Mouse (Mus musculus) hindbrain, embryonic 11.5 days (tissue): ENCODE results near the gene Ahrr. TPM values are rescaled to one million over a fixed set of nuclear protein-coding genes. Genes with fewer than 3 reads are reported as not detected.
A peak's percentile ranks its signal among the peaks of the same experiment; 100 is the strongest.

Experiments
- ATAC-seq: fragments of 200-750 bp; cut with Nextera tagmentation; 2 replicates; pipeline ENCODE4 v1.8.0; 2017; ENCODE audit warnings: mild to moderate bottlenecking, moderate TSS enrichment, moderate library complexity; ENCODE audit not compliant: low FRiP score
- DNase-seq: peaks from one replicate; pipeline ENCODE4 v3.0.0-alpha.2; 2015; ENCODE audit warnings: low spot score
- H3K27ac ChIP-seq: fragments of 300-500 bp; sonication (generic); 2 replicates; pipeline ENCODE4 v1.5.1; 2014; ENCODE audit warnings: mild to moderate bottlenecking, low read depth, low read length
- H3K27me3 ChIP-seq: fragments of 300-500 bp; sonication (generic); 2 replicates; pipeline ENCODE4 v1.6.1; 2014; ENCODE audit warnings: mild to moderate bottlenecking, low read length, moderate library complexity, mixed read lengths; ENCODE audit not compliant: control insufficient read depth, insufficient read depth
- H3K36me3 ChIP-seq: fragments of 300-500 bp; sonication (generic); 2 replicates; pipeline ENCODE4 v1.6.1; 2014; ENCODE audit warnings: mild to moderate bottlenecking, low read length, moderate library complexity, mixed read lengths; ENCODE audit not compliant: control insufficient read depth, insufficient read depth
- H3K4me1 ChIP-seq: fragments of 300-500 bp; sonication (generic); replicated peaks from 2 replicates; pipeline ENCODE4 v1.6.1; 2014; ENCODE audit warnings: low read length, mixed read lengths; ENCODE audit not compliant: control insufficient read depth, insufficient read depth
- H3K4me2 ChIP-seq: fragments of 300-500 bp; sonication (generic); replicated peaks from 2 replicates; pipeline ENCODE4 v1.6.1; 2014; ENCODE audit warnings: mild to moderate bottlenecking, low read depth, low read length
- H3K4me3 ChIP-seq: fragments of 300-500 bp; sonication (generic); 2 replicates; pipeline ENCODE4 v1.5.1; 2014; ENCODE audit warnings: low read depth, low read length
- H3K9ac ChIP-seq: fragments of 300-500 bp; sonication (generic); 2 replicates; pipeline ENCODE4 v1.6.1; 2014; ENCODE audit warnings: low read depth, low read length
- H3K9me3 ChIP-seq: fragments of 300-500 bp; sonication (generic); 2 replicates; pipeline ENCODE4 v1.6.1; 2016; ENCODE audit warnings: low read length; ENCODE audit not compliant: control insufficient read depth
- WGBS: fragments of 180-500 bp; shearing (Covaris S2); extraction: QIAGEN DNeasy Blood & Tissue Kit; methylation state at CpG from one replicate; pipeline ENCODE4 v1.1.7; 2014; 5-methylcytosine and 5-hydroxymethylcytosine counted together
- polyA plus RNA-seq: library from polyadenylated mRNA; unstranded; fragments of >200 nt; fragmentation: Nextera tagmentation; extraction: Ambion mirVana; gene quantifications from 2 replicates; pipeline ENCODE4 v1.2.1, GENCODE M21; 2014

Gene Ahrr
- polyA plus RNA-seq, 1 experiment from 2014 or later, result 1.5 TPM

GRCm38 (mm10) chr13:74208317-74208985 lies 83.7 kb downstream of the Ahrr start, which contains the start of gene Exoc3:
Exoc3 (minus strand) TSS chr13:74208732.
- ATAC-seq, result peak; percentile 97
- 0% methylated on average over 39 of the region's 39 CpGs for WGBS

DNA sequence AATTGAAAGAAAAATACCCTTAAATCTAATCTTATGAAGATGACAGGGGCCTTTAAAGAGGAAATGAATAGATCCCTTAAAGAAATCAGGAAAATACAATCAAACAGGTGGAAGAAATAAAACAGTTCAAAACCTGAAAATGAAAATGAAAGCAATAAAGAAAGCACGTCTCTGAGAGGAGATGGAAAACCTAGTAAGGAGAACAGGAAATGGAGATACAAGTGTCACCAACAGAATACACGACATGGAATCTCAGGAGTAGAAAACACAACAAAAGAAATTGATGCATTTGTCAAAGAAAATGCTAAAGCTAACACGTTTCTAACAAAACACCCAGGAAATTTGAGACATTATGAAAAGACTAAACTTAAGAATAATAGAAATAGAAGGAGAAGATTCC lies 95.7 kb downstream of the Ahrr start:
- Histone ChIP-seq H3K36me3 (no peaks in the 10 kb centered on the region), H3K9me3 (no peaks in the 10 kb centered on the region), H3K27ac (no peak overlapping the region), H3K4me3 (no peak overlapping the region), H3K4me2 (no peak overlapping the region), H3K4me1 (no peaks in the 10 kb centered on the region), H3K27me3 (no peaks in the 10 kb centered on the region), H3K9ac (no peak overlapping the region)
- ATAC-seq, result no peak
- DNase-seq, result no peak
- 87% methylated on average over 3 of the region's 3 CpGs for WGBS

More at GRCm38 (mm10) chr13:74208317-74208985, 83.7 kb downstream of the Ahrr start, which contains the start of gene Exoc3:
- Histone ChIP-seq H3K9ac (peak within 1 kb of the TSS; percentile 84), H3K4me2 (peak within 1 kb of the TSS; percentile 52), H3K36me3 (peaks cover 2% of the 10 kb centered on the region), H3K9me3 (no peaks in the 10 kb centered on the region), H3K4me1 (0 out of 2 replicates have a peak, but pooled peaks cover 2% of the 10 kb centered on the region), H3K27ac (peak within 1 kb of the TSS; percentile 62), H3K27me3 (no peaks in the 10 kb centered on the region), H3K4me3 (peak within 1 kb of the TSS; percentile 84)
- DNase-seq, result peak; percentile 95

- H3K4me1 ChIP-seq, result no peaks in the 10 kb centered on the region
- no peak overlapping the region for H3K4me2 ChIP-seq
- no peaks in the 10 kb centered on the region for H3K9me3 ChIP-seq
- no peak for ATAC-seq
- H3K36me3 ChIP-seq, result peaks cover 4% of the 10 kb centered on the region; the same call in 1 of the 2 replicates
- no peak overlapping the region for H3K9ac ChIP-seq
- H3K27me3 ChIP-seq, result no peaks in the 10 kb centered on the region
- DNase-seq, result peak; percentile 20
- H3K4me3 ChIP-seq, result no peak overlapping the region
- no peak overlapping the region for H3K27ac ChIP-seq
- WGBS, result 81% methylated on average over 6 of the region's 6 CpGs
Measured at GRCm38 (mm10) chr13:74192613-74193012, 99.5 kb downstream of the Ahrr start.

DNA sequence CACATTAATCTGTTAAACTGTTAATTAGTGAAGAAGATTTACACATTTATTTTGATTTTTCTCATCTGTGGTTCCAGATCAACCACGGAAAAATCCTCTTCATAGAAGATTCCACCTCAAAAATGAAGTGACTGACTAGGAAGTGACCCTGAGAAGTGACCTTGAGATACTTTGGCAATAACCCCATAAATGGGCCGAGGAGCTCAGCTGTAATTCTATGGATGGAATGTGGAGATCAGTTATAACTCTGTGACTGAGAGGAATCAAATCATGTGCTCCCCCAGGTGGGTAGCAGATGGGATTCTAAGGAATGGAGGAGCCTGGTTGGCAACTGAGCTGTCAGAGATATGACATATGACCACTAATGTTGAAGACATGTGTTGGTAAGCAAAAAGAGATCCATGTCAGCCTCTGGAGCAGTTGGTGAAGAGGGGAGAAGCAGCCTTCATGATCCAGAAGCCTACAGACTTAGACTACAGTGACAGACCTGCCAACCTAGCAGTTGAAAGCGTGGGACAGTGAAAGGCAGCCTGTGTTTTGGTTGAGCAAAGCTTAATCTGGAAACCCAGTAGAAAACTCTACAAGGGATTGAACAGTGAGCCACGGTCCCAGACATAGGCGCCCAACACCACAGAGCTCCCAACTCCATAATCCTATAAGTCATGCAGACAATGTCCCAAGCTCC lies 109.0 kb downstream of the Ahrr start:
- Histone ChIP-seq H3K9ac (no peak overlapping the region), H3K27ac (no peak overlapping the region), H3K9me3 (no peaks in the 10 kb centered on the region), H3K4me2 (no peak overlapping the region), H3K4me3 (no peak overlapping the region), H3K36me3 (0 out of 2 replicates have a peak, but pooled peaks cover 4% of the 10 kb centered on the region), H3K27me3 (no peaks in the 10 kb centered on the region), H3K4me1 (no peaks in the 10 kb centered on the region)
- ATAC-seq, result no peak
- no peak for DNase-seq
- 92% methylated on average over 5 of the region's 5 CpGs for WGBS

DNA sequence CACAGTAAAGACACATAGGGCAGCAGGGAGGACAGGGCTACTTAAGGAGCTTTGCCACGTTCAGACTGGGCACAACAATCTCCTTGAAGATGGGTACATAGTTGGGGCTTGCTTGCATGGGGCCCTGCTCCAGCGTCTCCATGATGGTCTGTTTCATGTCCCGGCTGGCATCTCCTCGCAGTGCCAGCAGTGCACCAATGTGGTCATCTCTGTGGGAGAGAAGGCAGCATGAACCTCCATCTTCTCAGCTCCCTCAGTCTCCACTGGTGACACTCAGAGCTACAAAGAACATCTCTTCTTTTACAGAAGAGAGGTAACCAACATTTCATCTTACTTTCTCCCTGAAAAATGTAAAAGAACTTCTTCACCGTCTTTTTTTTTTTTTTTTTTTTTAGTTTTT lies 120.1 kb downstream of the Ahrr start:
- Histone ChIP-seq H3K9me3 (no peaks in the 10 kb centered on the region), H3K4me2 (no peak overlapping the region), H3K9ac (no peak overlapping the region), H3K4me3 (no peak overlapping the region), H3K4me1 (no peaks in the 10 kb centered on the region), H3K27me3 (no peaks in the 10 kb centered on the region), H3K27ac (no peak overlapping the region), H3K36me3 (0 out of 2 replicates have a peak, but pooled peaks cover 2% of the 10 kb centered on the region)
- no peak for DNase-seq
- 94% methylated on average over 5 of the region's 5 CpGs for WGBS
- no peak for ATAC-seq

- Histone ChIP-seq H3K36me3 (0 out of 2 replicates have a peak, but pooled peaks cover 2% of the 10 kb centered on the region), H3K27ac (no peak overlapping the region), H3K4me2 (no peak overlapping the region), H3K9me3 (no peaks in the 10 kb centered on the region), H3K4me1 (no peaks in the 10 kb centered on the region), H3K9ac (no peak overlapping the region), H3K27me3 (no peaks in the 10 kb centered on the region), H3K4me3 (no peak overlapping the region)
- 88% methylated on average over 10 of the region's 10 CpGs for WGBS
- DNase-seq, result no peak
- no peak for ATAC-seq
Measured at GRCm38 (mm10) chr13:74169446-74170164, 122.5 kb downstream of the Ahrr start.

- H3K4me2 ChIP-seq, result no peak overlapping the region
- no peaks in the 10 kb centered on the region for H3K4me1 ChIP-seq
- peak; percentile 16; the same call in 1 of the 2 replicates for ATAC-seq
- no peaks in the 10 kb centered on the region for H3K27me3 ChIP-seq
- 87% methylated on average over 2 of the region's 2 CpGs for WGBS
- no peak overlapping the region for H3K4me3 ChIP-seq
- no peaks in the 10 kb centered on the region for H3K36me3 ChIP-seq
- no peak for DNase-seq
- H3K9me3 ChIP-seq, result no peaks in the 10 kb centered on the region
- H3K9ac ChIP-seq, result no peak overlapping the region
- H3K27ac ChIP-seq, result no peak overlapping the region
Measured at GRCm38 (mm10) chr13:74167492-74167891, 124.6 kb downstream of the Ahrr start.

DNA sequence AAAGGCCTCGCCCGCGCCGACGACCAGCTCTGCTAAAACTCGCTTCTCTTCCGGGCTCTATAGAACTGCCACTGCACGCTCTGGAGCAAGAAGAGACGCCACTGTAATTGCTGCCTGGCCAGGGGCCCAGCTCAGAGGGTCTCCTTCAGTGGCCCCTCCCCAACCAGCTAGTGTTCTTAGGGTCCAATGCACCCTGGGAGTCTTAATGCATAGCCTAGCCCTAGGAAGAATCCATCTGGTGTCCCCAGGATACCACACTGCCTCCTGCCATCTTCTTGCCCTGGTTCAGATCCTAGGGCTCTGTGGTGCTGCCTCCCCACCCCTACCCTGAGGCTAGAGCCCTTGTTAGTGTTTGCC lies 125.1 kb downstream of the Ahrr start:
- Histone ChIP-seq H3K4me1 (no peaks in the 10 kb centered on the region), H3K9me3 (no peaks in the 10 kb centered on the region), H3K36me3 (no peaks in the 10 kb centered on the region), H3K9ac (peak overlapping the region; percentile 58), H3K27ac (no peak overlapping the region), H3K27me3 (no peaks in the 10 kb centered on the region), H3K4me2 (peak overlapping the region; percentile 43), H3K4me3 (peak overlapping the region; percentile 31)
- 22% methylated on average over 9 of the region's 9 CpGs for WGBS
- DNase-seq (no peak), ATAC-seq (peak; percentile 62)
